Comparison of ENCODE assay signal across 9 mouse cellular contexts in genomic region chr10:60220607-60221006, GRCm38 (mm10).
"Had no signal": no experiment of that assay in that cellular context is flagged by ENCODE, and none has a peak within 500 bp of the region (broad histone marks: within the 10 kb centered on the region; RNA-seq: fewer than 3 reads in every experiment).

No protein-coding gene starts in this region.

- H3K4me1 ChIP-seq: liver, embryonic 12.5 days had no signal

- DNase-seq: kidney, postnatal 25 days; layer of hippocampus, adult 9-11 months; layer of hippocampus, postnatal 36 days; lung, postnatal 4 days; thymus, postnatal 14 days had no signal

- H3K4me2 ChIP-seq: liver, embryonic 12.5 days had no signal

- H3K9me3 ChIP-seq: liver, embryonic 12.5 days; midbrain, embryonic 10.5 days had no signal

- H3K9ac ChIP-seq: liver, embryonic 12.5 days had no signal

- H3K36me3 ChIP-seq: liver, embryonic 12.5 days; midbrain, embryonic 10.5 days had no signal

- ATAC-seq: liver, embryonic 12.5 days; lung, postnatal 0 days; midbrain, embryonic 16.5 days had no signal

- H3K4me3 ChIP-seq: liver, embryonic 12.5 days; midbrain, embryonic 10.5 days had no signal

- H3K27ac ChIP-seq: liver, embryonic 12.5 days had no signal
